Mouse (Mus musculus): ENCODE results near the gene Hlcs.

- no peak for TF ChIP-seq CTCF (conservative IDR thresholded peaks at IDR 0.05; ENCODE audit: low read length)
- TF ChIP-seq POU5F1 (IDR thresholded peaks at IDR 0.05; ENCODE audit: borderline replicate concordance, low read length) = no peak
Observed at GRCm38 (mm10) chr16:94253671-94254414, 59.5 kb downstream of the Hlcs start.
